Mouse (Mus musculus): ENCODE measurements around the gene Gm8906. TPM values are rescaled to one million over a fixed set of nuclear protein-coding genes. Genes with fewer than 3 reads are reported as not detected.
"Not testable (repeated sequence)": the region's sequence is repeated elsewhere in the genome, so short reads cannot be mapped to it uniquely, and the experiment has no call there.

The Gm8906 gene
- polyA plus RNA-seq (2015; fragmentation: Nextera tagmentation; extraction: Ambion mirVana) = not detected in 2 replicates

- 45% methylated on average over 2 of the region's 3 CpGs for WGBS
- H3K27ac ChIP-seq; H3K36me3 ChIP-seq; H3K27me3 ChIP-seq; ATAC-seq (replicated peaks; ENCODE audit: insufficient number of reproducible peaks, insufficient read depth, low FRiP score, low read depth); H3K4me1 ChIP-seq (replicated peaks); H3K4me3 ChIP-seq; H3K9me3 ChIP-seq (replicated peaks); H3K9ac ChIP-seq; H3K4me2 ChIP-seq: not testable (repeated sequence)
Observed at GRCm38 (mm10) chr5:11502385-11502784, at the start of gene Gm8906. Gene Gm8906 (plus strand): TSS chr5:11502685.

Other genes with a start within 250 kb of the Gm8906 start
- gene Gm8890, start 246.7 kb upstream of the Gm8906 start, polyA plus RNA-seq (2015; fragmentation: Nextera tagmentation; extraction: Ambion mirVana) = not detected in 2 replicates
- gene Speer1, start 161.2 kb upstream of the Gm8906 start, polyA plus RNA-seq (2015; fragmentation: Nextera tagmentation; extraction: Ambion mirVana) = not detected in 2 replicates
- not detected in 2 replicates for gene Gm8897, start 86.3 kb upstream of the Gm8906 start, polyA plus RNA-seq (2015; fragmentation: Nextera tagmentation; extraction: Ambion mirVana)
- not detected in 2 replicates for gene Gm6460, start 92.2 kb downstream of the Gm8906 start, polyA plus RNA-seq (2015; fragmentation: Nextera tagmentation; extraction: Ambion mirVana)
- gene Gm8922, start 179.3 kb downstream of the Gm8906 start, polyA plus RNA-seq (2015; fragmentation: Nextera tagmentation; extraction: Ambion mirVana) = not detected in 2 replicates